Mouse (Mus musculus): ENCODE data around the gene Cd209f. TPM values are rescaled to one million over a fixed set of nuclear protein-coding genes. Genes with fewer than 3 reads are reported as not detected.
"Not testable (repeated sequence)": the region's sequence is repeated elsewhere in the genome, so short reads cannot be mapped to it uniquely, and the experiment has no call there.

Cd209f gene
- polyA plus RNA-seq (2014; fragmentation: Nextera tagmentation; extraction: Ambion mirVana): 0.19 and 0.21 TPM in 2 replicates

GRCm38 (mm10) chr8:4105735-4106134 is at the start of gene Cd209f:
Gene Cd209f (minus strand): TSS chr8:4105835.
- H3K9ac ChIP-seq (ENCODE audit: low read depth, low read length); ATAC-seq (ENCODE audit: low read depth); H3K27me3 ChIP-seq (replicated peaks; ENCODE audit: control insufficient read depth, insufficient read depth, low read length); H3K36me3 ChIP-seq (ENCODE audit: control insufficient read depth, insufficient read depth, low read length); DNase-seq (ENCODE audit: low spot score); H3K9me3 ChIP-seq (ENCODE audit: control insufficient read depth, low read length); H3K4me3 ChIP-seq (ENCODE audit: low read depth, low read length); H3K27ac ChIP-seq (replicated peaks; ENCODE audit: low read depth, low read length); H3K4me2 ChIP-seq (ENCODE audit: low read depth, low read length); H3K4me1 ChIP-seq (ENCODE audit: control insufficient read depth, insufficient read depth, low read length): not testable (repeated sequence)
- WGBS: 71% methylated on average over 1 of the region's 2 CpGs

DNA sequence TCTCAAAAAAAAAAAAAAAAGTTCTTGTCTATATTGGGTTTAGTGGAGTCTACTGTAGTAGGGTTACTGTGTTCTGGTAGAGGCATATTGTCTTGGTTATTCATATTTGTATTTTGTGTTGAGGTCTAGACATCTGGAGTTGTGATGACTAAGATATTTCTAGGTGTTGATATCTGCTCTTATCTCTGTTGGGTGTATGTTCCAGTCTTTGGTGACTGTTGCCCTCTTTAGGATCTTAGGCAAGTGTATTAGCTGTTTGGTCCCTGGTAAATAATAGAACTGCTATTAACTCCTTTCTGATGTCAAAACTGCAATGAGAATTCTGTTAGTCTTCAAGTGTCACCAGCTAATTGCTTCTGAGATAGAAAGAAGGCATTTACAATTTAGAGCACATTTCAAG is 49.2 kb upstream of the Cd209f start:
- Histone ChIP-seq H3K9ac (ENCODE audit: low read depth, low read length) (no peak overlapping the region), H3K27ac (replicated peaks; ENCODE audit: low read depth, low read length) (no peak overlapping the region), H3K4me2 (ENCODE audit: low read depth, low read length) (no peak overlapping the region), H3K9me3 (ENCODE audit: control insufficient read depth, low read length) (peaks cover 11% of the 10 kb centered on the region), H3K4me1 (ENCODE audit: control insufficient read depth, insufficient read depth, low read length) (no peaks in the 10 kb centered on the region), H3K36me3 (ENCODE audit: control insufficient read depth, insufficient read depth, low read length) (no peaks in the 10 kb centered on the region), H3K4me3 (ENCODE audit: low read depth, low read length) (no peak overlapping the region), H3K27me3 (replicated peaks; ENCODE audit: control insufficient read depth, insufficient read depth, low read length) (no peaks in the 10 kb centered on the region)
- DNase-seq (ENCODE audit: low spot score) (no peak), ATAC-seq (ENCODE audit: low read depth) (no peak)

DNA sequence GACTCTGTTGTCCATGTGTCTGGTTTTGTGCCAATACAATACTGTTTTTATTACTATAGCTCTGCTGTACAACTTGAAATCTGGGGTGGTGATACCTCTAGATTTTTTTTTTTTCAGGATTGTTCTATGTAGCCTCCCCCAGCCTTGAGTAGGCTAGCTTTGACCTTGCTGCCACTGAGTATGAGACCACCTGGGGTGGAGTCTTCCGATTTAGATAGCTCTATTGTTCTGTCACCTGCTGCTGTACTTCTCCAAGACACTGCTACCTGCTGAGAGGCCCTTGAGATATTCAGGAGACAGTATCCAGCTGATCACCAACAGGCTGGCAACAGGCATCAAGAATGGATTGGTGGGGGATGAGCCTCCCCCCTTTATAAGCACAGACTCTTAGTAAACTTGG is 41.6 kb upstream of the Cd209f start:
- 41% methylated on average over 1 of the region's 1 CpGs for WGBS
- no peak overlapping the region for H3K27ac ChIP-seq (replicated peaks; ENCODE audit: low read depth, low read length)
- no peaks in the 10 kb centered on the region for H3K27me3 ChIP-seq (replicated peaks; ENCODE audit: control insufficient read depth, insufficient read depth, low read length)

GRCm38 (mm10) chr8:4141721-4142120 is 36.1 kb upstream of the Cd209f start:
- WGBS: 65% methylated on average over 3 of the region's 3 CpGs
- Histone ChIP-seq H3K9ac (ENCODE audit: low read depth, low read length) (no peak overlapping the region), H3K4me3 (ENCODE audit: low read depth, low read length) (no peak overlapping the region), H3K4me2 (ENCODE audit: low read depth, low read length) (no peak overlapping the region), H3K9me3 (ENCODE audit: control insufficient read depth, low read length) (no peaks in the 10 kb centered on the region), H3K4me1 (ENCODE audit: control insufficient read depth, insufficient read depth, low read length) (no peaks in the 10 kb centered on the region), H3K36me3 (ENCODE audit: control insufficient read depth, insufficient read depth, low read length) (no peaks in the 10 kb centered on the region), H3K27me3 (replicated peaks; ENCODE audit: control insufficient read depth, insufficient read depth, low read length) (no peaks in the 10 kb centered on the region), H3K27ac (replicated peaks; ENCODE audit: low read depth, low read length) (no peak overlapping the region)
- DNase-seq (ENCODE audit: low spot score) (peak; percentile 14), ATAC-seq (ENCODE audit: low read depth) (no peak)

More for the DNA sequence above, 41.6 kb upstream of the Cd209f start:
- Histone ChIP-seq H3K9me3 (ENCODE audit: control insufficient read depth, low read length) (peaks cover 19% of the 10 kb centered on the region), H3K36me3 (ENCODE audit: control insufficient read depth, insufficient read depth, low read length) (no peaks in the 10 kb centered on the region), H3K4me2 (ENCODE audit: low read depth, low read length) (no peak overlapping the region), H3K4me1 (ENCODE audit: control insufficient read depth, insufficient read depth, low read length) (no peaks in the 10 kb centered on the region), H3K4me3 (ENCODE audit: low read depth, low read length) (no peak overlapping the region), H3K9ac (ENCODE audit: low read depth, low read length) (no peak overlapping the region)
- ATAC-seq (ENCODE audit: low read depth): no peak
- no peak for DNase-seq (ENCODE audit: low spot score)

DNA sequence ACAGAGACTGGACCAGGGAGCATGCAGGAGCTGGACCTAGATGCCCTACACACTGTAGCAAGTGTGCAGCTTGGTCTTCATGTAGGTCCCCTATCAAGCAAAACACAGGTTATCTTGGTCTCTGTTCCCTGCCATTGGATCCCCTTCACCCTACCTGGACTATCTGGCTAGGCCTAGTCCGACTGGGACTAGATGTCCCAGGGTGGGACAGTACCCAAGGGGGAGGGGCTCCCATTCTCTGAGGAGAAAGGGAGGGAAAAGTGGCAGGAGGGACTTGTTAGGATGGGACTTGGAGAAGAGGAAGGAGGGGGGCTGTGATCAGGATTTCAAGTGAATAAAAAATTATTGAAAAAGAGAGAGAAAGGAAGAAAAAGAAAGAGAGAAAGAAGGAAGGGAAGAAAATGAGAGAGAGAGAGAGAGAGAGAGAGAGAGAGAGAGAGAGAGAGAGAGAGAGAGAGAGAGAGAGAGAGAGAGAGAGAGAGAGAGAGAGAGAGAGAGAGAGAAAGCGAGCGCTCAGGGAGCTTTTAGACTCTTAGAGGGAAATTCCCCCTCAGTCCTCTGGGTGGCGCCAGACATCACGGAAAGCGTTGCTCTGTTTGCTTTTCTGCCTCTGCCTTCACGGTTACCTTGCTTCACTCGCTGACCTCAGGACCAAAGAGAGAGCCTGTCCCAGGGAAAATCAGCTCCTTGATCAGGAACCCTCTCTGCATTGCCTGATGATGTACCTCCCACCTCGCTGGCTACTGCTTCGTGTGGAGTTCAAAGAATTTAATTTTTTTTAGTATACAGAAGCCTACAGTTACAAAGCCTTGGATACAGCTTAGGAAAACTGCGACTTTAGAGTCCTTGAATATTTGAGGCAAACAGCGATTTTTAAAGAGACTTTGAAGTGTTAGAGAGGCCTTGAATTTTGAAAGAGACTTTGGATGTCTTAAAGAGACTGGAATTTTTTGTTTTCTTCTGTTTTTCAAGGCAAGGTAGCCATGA is 34.3 kb upstream of the Cd209f start:
- H3K27ac ChIP-seq (replicated peaks; ENCODE audit: low read depth, low read length): no peak overlapping the region
- no peaks in the 10 kb centered on the region for H3K4me1 ChIP-seq (ENCODE audit: control insufficient read depth, insufficient read depth, low read length)
- H3K9ac ChIP-seq (ENCODE audit: low read depth, low read length): no peak overlapping the region
- peak; percentile 75 for DNase-seq (ENCODE audit: low spot score)
- no peak overlapping the region for H3K4me3 ChIP-seq (ENCODE audit: low read depth, low read length)
- ATAC-seq (ENCODE audit: low read depth): peak; percentile 70
- no peaks in the 10 kb centered on the region for H3K27me3 ChIP-seq (replicated peaks; ENCODE audit: control insufficient read depth, insufficient read depth, low read length)
- H3K4me2 ChIP-seq (ENCODE audit: low read depth, low read length): no peak overlapping the region; the same call in 1 of the 2 replicates
- H3K36me3 ChIP-seq (ENCODE audit: control insufficient read depth, insufficient read depth, low read length): no peaks in the 10 kb centered on the region
- 10% methylated on average over 9 of the region's 12 CpGs for WGBS
- no peaks in the 10 kb centered on the region for H3K9me3 ChIP-seq (ENCODE audit: control insufficient read depth, low read length)

DNA sequence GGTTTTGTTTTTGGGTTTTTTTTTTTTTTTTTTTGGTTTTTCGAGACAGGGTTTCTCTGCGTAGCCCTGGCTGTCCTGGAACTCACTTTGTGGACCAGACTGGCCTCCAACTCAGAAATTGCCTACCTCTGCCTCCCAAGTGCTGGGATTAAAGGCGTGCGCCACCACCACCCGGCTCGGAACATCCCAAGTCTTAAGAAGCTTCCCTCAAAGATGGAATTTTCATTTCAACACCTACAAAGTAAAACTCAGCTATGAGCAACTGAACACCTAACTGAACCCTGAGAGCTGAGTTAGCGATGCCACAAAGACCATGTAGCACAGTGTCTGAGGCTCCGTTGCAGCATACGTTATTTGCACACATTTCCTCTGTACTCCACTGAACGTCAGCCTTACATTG is 28.2 kb upstream of the Cd209f start, which contains the start of gene Cd209g:
Gene Cd209g (plus strand): TSS at position 301 of the 400 bp plus-strand sequence.
- Histone ChIP-seq H3K27ac (replicated peaks; ENCODE audit: low read depth, low read length) (no peak within 1 kb of the TSS), H3K9me3 (ENCODE audit: control insufficient read depth, low read length) (no peaks in the 10 kb centered on the region), H3K4me3 (ENCODE audit: low read depth, low read length) (no peak within 1 kb of the TSS), H3K4me2 (ENCODE audit: low read depth, low read length) (no peak within 1 kb of the TSS), H3K27me3 (replicated peaks; ENCODE audit: control insufficient read depth, insufficient read depth, low read length) (no peaks in the 10 kb centered on the region), H3K9ac (ENCODE audit: low read depth, low read length) (no peak within 1 kb of the TSS), H3K4me1 (ENCODE audit: control insufficient read depth, insufficient read depth, low read length) (no peaks in the 10 kb centered on the region), H3K36me3 (ENCODE audit: control insufficient read depth, insufficient read depth, low read length) (no peaks in the 10 kb centered on the region)
- WGBS: 92% methylated on average over 10 of the region's 10 CpGs
- ATAC-seq (ENCODE audit: low read depth): no peak
- no peak for DNase-seq (ENCODE audit: low spot score)

DNA sequence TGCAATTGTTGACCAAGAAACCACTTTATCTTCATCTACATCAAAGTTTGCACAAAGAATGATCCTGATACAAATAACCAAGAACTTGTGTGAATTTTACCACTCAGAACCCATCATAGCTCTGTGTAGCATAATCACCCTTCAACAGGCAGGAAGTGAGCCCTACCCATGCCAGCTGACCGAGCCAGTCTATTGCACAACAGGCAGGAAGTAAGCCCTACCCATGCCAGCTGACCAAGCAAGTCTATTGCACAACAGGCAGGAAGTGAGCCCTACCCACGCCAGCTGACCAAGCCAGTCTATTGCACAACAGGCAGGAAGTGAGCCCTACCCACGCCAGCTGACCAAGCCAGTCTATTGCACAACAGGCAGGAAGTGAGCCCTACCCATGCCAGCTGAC is 17.1 kb downstream of the Cd209f start:
- not testable (repeated sequence) for H3K36me3 ChIP-seq (ENCODE audit: control insufficient read depth, insufficient read depth, low read length); H3K9ac ChIP-seq (ENCODE audit: low read depth, low read length); H3K4me3 ChIP-seq (ENCODE audit: low read depth, low read length); DNase-seq (ENCODE audit: low spot score); H3K27me3 ChIP-seq (replicated peaks; ENCODE audit: control insufficient read depth, insufficient read depth, low read length); H3K4me2 ChIP-seq (ENCODE audit: low read depth, low read length); H3K27ac ChIP-seq (replicated peaks; ENCODE audit: low read depth, low read length); ATAC-seq (ENCODE audit: low read depth); H3K4me1 ChIP-seq (ENCODE audit: control insufficient read depth, insufficient read depth, low read length); H3K9me3 ChIP-seq (ENCODE audit: control insufficient read depth, low read length)
- 85% methylated on average over 2 of the region's 3 CpGs for WGBS

- 54% methylated on average over 22 of the region's 33 CpGs for WGBS
- not testable (repeated sequence) for DNase-seq (ENCODE audit: low spot score); H3K27ac ChIP-seq (replicated peaks; ENCODE audit: low read depth, low read length); H3K4me2 ChIP-seq (ENCODE audit: low read depth, low read length); H3K9ac ChIP-seq (ENCODE audit: low read depth, low read length); H3K9me3 ChIP-seq (ENCODE audit: control insufficient read depth, low read length); H3K4me1 ChIP-seq (ENCODE audit: control insufficient read depth, insufficient read depth, low read length); H3K27me3 ChIP-seq (replicated peaks; ENCODE audit: control insufficient read depth, insufficient read depth, low read length); H3K36me3 ChIP-seq (ENCODE audit: control insufficient read depth, insufficient read depth, low read length)
- peak; percentile 47; the same call in 1 of the 2 replicates for ATAC-seq (ENCODE audit: low read depth)
- H3K4me3 ChIP-seq (ENCODE audit: low read depth, low read length): 0 out of 2 replicates have a peak overlapping the region, but pooled peaks have one; percentile 6
Observed at GRCm38 (mm10) chr8:4087180-4087722, 18.4 kb downstream of the Cd209f start.

Data from embryonic facial prominence, embryonic 14.5 days (tissue).